8 mouse cellular contexts compared by ENCODE assay signal in the genomic region with DNA sequence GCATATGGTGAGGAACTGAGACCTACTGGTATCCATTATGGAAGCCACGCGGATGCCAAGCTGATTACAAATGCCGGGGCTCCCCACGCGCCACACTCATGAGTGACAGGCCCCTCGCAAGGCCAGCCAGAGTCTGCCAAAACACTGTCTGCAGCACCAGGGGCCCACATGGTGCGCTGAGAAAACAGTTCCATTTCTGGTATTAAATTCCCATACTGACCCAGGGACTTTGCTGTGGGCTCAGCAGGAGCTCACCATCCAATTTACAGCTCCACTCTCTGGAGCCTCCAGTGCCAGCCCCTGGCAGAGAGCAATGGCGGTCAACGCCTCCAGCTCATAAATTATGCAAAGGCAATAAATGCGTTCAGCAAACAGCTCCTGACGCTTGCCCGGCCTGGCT.
DNase-seq lines count a peak whose midpoint lies in the region; ATAC-seq and TF ChIP-seq lines count a peak whose summit lies in the region.

No protein-coding gene starts in this region.

- no peak for TF ChIP-seq EP300 in lung, postnatal 0 days (IDR thresholded peaks at IDR 0.05)

- no peaks in the 10 kb centered on the region for H3K9me3 ChIP-seq in intestine, embryonic 15.5 days
- H3K9me3 ChIP-seq in intestine, postnatal 0 days (ENCODE audit: control insufficient read depth) = no peaks in the 10 kb centered on the region
- H3K9me3 ChIP-seq in hindbrain, postnatal 0 days (ENCODE audit: low read length) = no peaks in the 10 kb centered on the region
- H3K9me3 ChIP-seq in midbrain, embryonic 15.5 days = no peaks in the 10 kb centered on the region
- no peaks in the 10 kb centered on the region for H3K9me3 ChIP-seq in lung, postnatal 0 days (ENCODE audit: low read length)

- no peak overlapping the region for H3K9ac ChIP-seq in intestine, embryonic 15.5 days
- no peak overlapping the region for H3K9ac ChIP-seq in intestine, postnatal 0 days (ENCODE audit: low read depth, low read length)
- H3K9ac ChIP-seq in hindbrain, postnatal 0 days (replicated peaks; ENCODE audit: low read length) = no peak overlapping the region
- H3K9ac ChIP-seq in midbrain, embryonic 15.5 days = no peak overlapping the region
- H3K9ac ChIP-seq in lung, postnatal 0 days (replicated peaks; ENCODE audit: low read depth) = no peak overlapping the region

- peak; percentile 56; the same call in 1 of the 2 replicates for ATAC-seq in intestine, embryonic 15.5 days
- no peak for ATAC-seq in intestine, postnatal 0 days
- peak; percentile 82 for ATAC-seq in hindbrain, postnatal 0 days
- ATAC-seq in midbrain, embryonic 15.5 days (replicated peaks) = peak; percentile 70
- no peak for ATAC-seq in lung, postnatal 0 days

- no peak for TF ChIP-seq CTCF in intestine, postnatal 0 days (IDR thresholded peaks at IDR 0.05; ENCODE audit: low read depth)
- TF ChIP-seq CTCF in hindbrain, postnatal 0 days (IDR thresholded peaks at IDR 0.05; ENCODE audit: low read depth) = no peak
- TF ChIP-seq CTCF in lung, postnatal 0 days (IDR thresholded peaks at IDR 0.05) = no peak

- no peak overlapping the region for H3K4me2 ChIP-seq in intestine, embryonic 15.5 days (replicated peaks)
- H3K4me2 ChIP-seq in intestine, postnatal 0 days (replicated peaks; ENCODE audit: low read depth) = no peak overlapping the region
- H3K4me2 ChIP-seq in hindbrain, postnatal 0 days (ENCODE audit: low read depth, low read length) = peak overlapping the region; percentile 22; the same call in 1 of the 2 replicates
- no peak overlapping the region for H3K4me2 ChIP-seq in midbrain, embryonic 15.5 days
- no peak overlapping the region for H3K4me2 ChIP-seq in lung, postnatal 0 days (replicated peaks; ENCODE audit: low read depth, low read length)

- DNase-seq in embryo, embryonic 10.5 days (ENCODE audit: low spot score) = peak; percentile 62
- peak; percentile 87 for DNase-seq in hindbrain, postnatal 0 days (ENCODE audit: low spot score)
- DNase-seq in gastrocnemius, postnatal 25 days = no peak
- DNase-seq in lung, postnatal 0 days (ENCODE audit: low spot score) = no peak
- DNase-seq in urinary bladder, postnatal 14 days (ENCODE audit: low spot score) = no peak

- H3K4me3 ChIP-seq in intestine, embryonic 15.5 days (replicated peaks) = no peak overlapping the region
- no peak overlapping the region for H3K4me3 ChIP-seq in intestine, postnatal 0 days (ENCODE audit: low read depth, low read length)
- H3K4me3 ChIP-seq in hindbrain, postnatal 0 days (ENCODE audit: low read length) = no peak overlapping the region
- H3K4me3 ChIP-seq in midbrain, embryonic 15.5 days = no peak overlapping the region
- no peak overlapping the region for H3K4me3 ChIP-seq in lung, postnatal 0 days (ENCODE audit: low read depth, low read length)

- no peaks in the 10 kb centered on the region for H3K36me3 ChIP-seq in intestine, embryonic 15.5 days
- no peaks in the 10 kb centered on the region for H3K36me3 ChIP-seq in intestine, postnatal 0 days (ENCODE audit: control insufficient read depth, insufficient read depth)
- no peaks in the 10 kb centered on the region for H3K36me3 ChIP-seq in hindbrain, postnatal 0 days (ENCODE audit: insufficient read depth, low read length)
- H3K36me3 ChIP-seq in midbrain, embryonic 15.5 days (replicated peaks) = no peaks in the 10 kb centered on the region
- no peaks in the 10 kb centered on the region for H3K36me3 ChIP-seq in lung, postnatal 0 days (ENCODE audit: insufficient read depth, low read length)

- no peak overlapping the region for H3K27ac ChIP-seq in intestine, embryonic 15.5 days
- H3K27ac ChIP-seq in intestine, postnatal 0 days (ENCODE audit: low read depth, low read length) = no peak overlapping the region
- peak overlapping the region; percentile 58; the same call in 1 of the 2 replicates for H3K27ac ChIP-seq in hindbrain, postnatal 0 days
- H3K27ac ChIP-seq in midbrain, embryonic 15.5 days = peak overlapping the region; percentile 59
- no peak overlapping the region for H3K27ac ChIP-seq in lung, postnatal 0 days (ENCODE audit: low read length)

- no peaks in the 10 kb centered on the region for H3K4me1 ChIP-seq in intestine, embryonic 15.5 days (replicated peaks)
- H3K4me1 ChIP-seq in intestine, postnatal 0 days (replicated peaks; ENCODE audit: control insufficient read depth, insufficient read depth, low read length) = no peaks in the 10 kb centered on the region
- H3K4me1 ChIP-seq in hindbrain, postnatal 0 days (ENCODE audit: insufficient read depth, low read length) = peaks cover 14% of the 10 kb centered on the region
- H3K4me1 ChIP-seq in midbrain, embryonic 15.5 days = peaks cover 18% of the 10 kb centered on the region
- H3K4me1 ChIP-seq in lung, postnatal 0 days (ENCODE audit: insufficient read depth, low read depth, low read length) = no peaks in the 10 kb centered on the region

- 57% methylated on average over 12 of the region's 12 CpGs for WGBS in intestine, embryonic 15.5 days
- 55% methylated on average over 12 of the region's 12 CpGs for WGBS in intestine, postnatal 0 days
- whole genome bisulfite sequencing in hindbrain, postnatal 0 days = 8% methylated on average over 12 of the region's 12 CpGs
- 16% methylated on average over 12 of the region's 12 CpGs for WGBS in midbrain, embryonic 15.5 days
- WGBS in lung, postnatal 0 days = 72% methylated on average over 12 of the region's 12 CpGs

- no peaks in the 10 kb centered on the region for H3K27me3 ChIP-seq in intestine, embryonic 15.5 days (replicated peaks)
- H3K27me3 ChIP-seq in intestine, postnatal 0 days (replicated peaks; ENCODE audit: control insufficient read depth, insufficient read depth, low read length) = no peaks in the 10 kb centered on the region
- no peaks in the 10 kb centered on the region for H3K27me3 ChIP-seq in hindbrain, postnatal 0 days (ENCODE audit: insufficient read depth, low read length)
- H3K27me3 ChIP-seq in midbrain, embryonic 15.5 days (replicated peaks) = no peaks in the 10 kb centered on the region
- no peaks in the 10 kb centered on the region for H3K27me3 ChIP-seq in lung, postnatal 0 days (replicated peaks; ENCODE audit: insufficient read depth, low read length)

Comparison
In these comparisons a context has a peak if more than half of its experiments do, and no peak if none do; other contexts are left out.
1. ATAC-seq: peak in intestine, embryonic 15.5 days (single experiment), hindbrain, postnatal 0 days (single experiment) and midbrain, embryonic 15.5 days (single experiment); none in intestine, postnatal 0 days (single experiment) and lung, postnatal 0 days (single experiment).
2. H3K27ac ChIP-seq: peak in hindbrain, postnatal 0 days (single experiment) and midbrain, embryonic 15.5 days (single experiment); none in intestine, embryonic 15.5 days (single experiment), intestine, postnatal 0 days (single experiment) and lung, postnatal 0 days (single experiment).
3. DNase-seq: peak in embryo, embryonic 10.5 days (single experiment) and hindbrain, postnatal 0 days (single experiment); none in gastrocnemius, postnatal 25 days (single experiment), lung, postnatal 0 days (single experiment) and urinary bladder, postnatal 14 days (single experiment).